Mouse (Mus musculus) forebrain, embryonic 14.5 days (tissue): Measurements from ENCODE around the gene Tmem40. TPM values are rescaled to one million over a fixed set of nuclear protein-coding genes. Genes with fewer than 3 reads are reported as not detected.

Experiments
- ATAC-seq: fragments of 200-750 bp; cut with Nextera tagmentation; 2 replicates; pipeline ENCODE4 v1.8.0; 2017; ENCODE audit warnings: mild to moderate bottlenecking, moderate library complexity
- DNase-seq: peaks from one replicate; pipeline ENCODE4 v3.0.0-alpha.2; 2015; ENCODE audit warnings: low spot score
- H3K27ac ChIP-seq: fragments of 300-500 bp; sonication (generic); 2 replicates; pipeline ENCODE4 v1.5.1; 2014; ENCODE audit warnings: low read depth, mild to moderate bottlenecking, control low read depth, low read length, moderate library complexity
- H3K27me3 ChIP-seq: fragments of 300-500 bp; sonication (generic); replicated peaks from 2 replicates; pipeline ENCODE4 v1.6.1; 2014; ENCODE audit warnings: low read length, control low read depth, mixed read lengths; ENCODE audit not compliant: control insufficient read depth, insufficient read depth
- H3K36me3 ChIP-seq: fragments of 300-500 bp; sonication (generic); 2 replicates; pipeline ENCODE4 v1.6.1; 2014; ENCODE audit warnings: low read length, control low read depth; ENCODE audit not compliant: control insufficient read depth, insufficient read depth
- H3K4me1 ChIP-seq: fragments of 300-500 bp; sonication (generic); 2 replicates; pipeline ENCODE4 v1.6.1; 2014; ENCODE audit warnings: antibody characterized with exemption, low read length, control low read depth; ENCODE audit not compliant: control insufficient read depth, insufficient read depth
- H3K4me2 ChIP-seq: fragments of 300-500 bp; sonication (generic); 2 replicates; pipeline ENCODE4 v1.6.1; 2014; ENCODE audit warnings: mild to moderate bottlenecking, control low read depth, low read length
- H3K4me3 ChIP-seq: fragments of 300-500 bp; sonication (generic); 2 replicates; pipeline ENCODE4 v1.5.1; 2014; ENCODE audit warnings: low read depth, low read length, control low read depth
- H3K9ac ChIP-seq: fragments of 300-500 bp; sonication (generic); 2 replicates; pipeline ENCODE4 v1.6.1; 2014; ENCODE audit warnings: mild to moderate bottlenecking, low read length, control low read depth, moderate library complexity
- H3K9me3 ChIP-seq: fragments of 300-500 bp; sonication (generic); replicated peaks from 2 replicates; pipeline ENCODE4 v1.6.1; 2016; ENCODE audit warnings: low read length, control low read depth, mixed read lengths; ENCODE audit not compliant: control insufficient read depth
- WGBS: fragments of 180-500 bp; shearing (Covaris S2); extraction: QIAGEN DNeasy Blood & Tissue Kit; methylation state at CpG from one replicate; pipeline ENCODE4 v1.1.7; 2014; 5-methylcytosine and 5-hydroxymethylcytosine counted together
- polyA plus RNA-seq: library from polyadenylated mRNA; unstranded; fragments of >200 nt; fragmentation: Nextera tagmentation; extraction: Ambion mirVana; gene quantifications from 2 replicates; pipeline ENCODE4 v1.2.1, GENCODE M21; 2014

The Tmem40 gene
- polyA plus RNA-seq, 1 experiment from 2014 or later, result 0.56 TPM

DNA sequence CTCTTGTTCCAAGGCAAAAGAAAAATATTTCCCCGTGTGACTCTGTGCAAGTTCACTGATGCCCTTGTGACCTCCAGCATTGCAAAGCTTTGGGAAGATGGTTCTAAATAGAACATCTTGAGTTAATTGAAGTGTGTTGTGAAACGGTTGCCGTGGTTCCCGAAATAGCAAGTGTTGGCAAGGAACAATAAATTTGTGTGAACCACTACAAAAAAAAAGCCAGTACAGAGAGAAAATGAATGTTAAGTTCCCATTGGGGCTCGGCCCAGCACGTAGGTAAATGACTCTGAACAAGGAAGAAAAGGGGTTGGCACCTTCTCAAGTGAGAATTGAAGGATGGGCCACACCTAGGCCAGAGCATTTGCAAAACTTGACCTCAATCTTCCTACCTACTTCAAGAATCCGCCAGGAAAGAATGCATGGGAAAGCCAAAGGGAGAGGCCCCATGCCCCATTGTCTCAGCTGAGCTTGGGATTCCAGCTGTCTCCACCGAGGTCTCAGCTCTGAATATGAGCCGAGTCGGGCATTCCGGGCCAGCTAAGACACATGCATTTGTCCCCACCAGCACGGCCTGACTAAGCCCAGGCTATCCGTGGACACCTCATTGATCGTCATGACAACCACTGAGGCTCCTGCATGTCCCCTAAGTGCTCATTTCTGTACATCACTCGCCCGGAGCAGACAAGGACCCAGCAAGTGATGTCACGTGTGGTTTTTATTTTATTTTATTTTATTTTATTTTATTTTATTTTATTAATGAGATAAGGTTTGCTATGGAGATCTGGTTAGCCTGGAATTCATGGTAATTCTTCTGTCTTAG, 64.3 kb downstream of the Tmem40 start:
- H3K4me1 ChIP-seq, result no peaks in the 10 kb centered on the region
- no peaks in the 10 kb centered on the region for H3K9me3 ChIP-seq
- H3K36me3 ChIP-seq, result no peaks in the 10 kb centered on the region
- no peak overlapping the region for H3K4me3 ChIP-seq
- no peak overlapping the region for H3K27ac ChIP-seq
- WGBS, result 69% methylated on average over 17 of the region's 17 CpGs
- H3K4me2 ChIP-seq, result no peak overlapping the region
- ATAC-seq, result no peak
- H3K9ac ChIP-seq, result no peak overlapping the region
- DNase-seq, result no peak
- H3K27me3 ChIP-seq, result no peaks in the 10 kb centered on the region

DNA sequence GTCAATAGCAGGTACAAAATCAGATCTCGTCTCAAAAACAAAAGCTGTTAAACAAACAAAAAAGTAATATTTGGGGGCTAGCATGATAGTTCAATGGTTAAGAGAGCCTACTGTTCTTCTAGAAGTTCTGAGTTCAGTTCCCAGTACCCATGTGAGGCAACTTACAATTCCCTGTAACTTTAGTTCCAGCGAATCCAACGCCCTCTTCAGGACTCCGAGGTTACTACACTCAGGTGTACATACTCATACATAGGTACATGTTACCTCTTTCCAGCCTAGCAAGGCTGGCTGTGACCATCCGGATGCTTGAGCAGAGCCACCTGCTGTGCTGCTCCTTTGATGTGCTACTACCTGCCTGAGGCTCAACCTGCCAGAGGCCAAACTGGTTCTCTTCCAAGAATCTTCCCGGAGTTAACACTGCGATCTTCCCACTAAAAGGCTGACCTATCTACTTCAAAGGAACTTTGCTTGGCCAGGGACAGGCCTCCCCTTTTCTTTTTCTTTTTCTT, 65.4 kb downstream of the Tmem40 start:
- 85% methylated on average over 7 of the region's 7 CpGs for WGBS
- DNase-seq, result no peak
- Histone ChIP-seq H3K4me1 (no peaks in the 10 kb centered on the region), H3K9me3 (no peaks in the 10 kb centered on the region), H3K27me3 (no peaks in the 10 kb centered on the region), H3K4me3 (no peak overlapping the region), H3K9ac (no peak overlapping the region), H3K27ac (no peak overlapping the region), H3K36me3 (no peaks in the 10 kb centered on the region), H3K4me2 (no peak overlapping the region)
- ATAC-seq, result no peak

DNA sequence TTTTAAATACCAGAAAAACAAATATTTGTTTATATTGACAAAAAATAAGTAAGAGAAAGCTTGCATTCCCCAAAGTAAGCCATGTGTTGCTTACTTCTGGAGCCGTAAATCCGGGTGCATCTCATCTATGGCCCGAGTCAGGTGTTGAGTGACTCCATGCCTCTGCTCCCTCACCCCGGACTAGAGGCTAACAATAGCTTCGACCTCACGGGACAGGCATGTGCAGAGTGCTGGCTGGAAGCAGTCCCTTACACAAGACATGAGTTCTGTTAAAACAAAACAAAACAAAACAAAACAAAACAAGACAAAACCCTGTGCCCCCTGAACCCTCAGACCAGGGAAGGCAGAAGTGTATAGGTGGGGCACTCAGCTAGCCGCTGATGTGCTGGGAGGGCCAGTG, 67.1 kb downstream of the Tmem40 start:
- H3K27me3 ChIP-seq, result no peaks in the 10 kb centered on the region
- H3K9me3 ChIP-seq, result no peaks in the 10 kb centered on the region
- ATAC-seq (no peak), DNase-seq (no peak)
- H3K4me2 ChIP-seq, result no peak overlapping the region
- 56% methylated on average over 7 of the region's 7 CpGs for WGBS
- H3K4me3 ChIP-seq, result no peak overlapping the region
- H3K36me3 ChIP-seq, result no peaks in the 10 kb centered on the region
- H3K9ac ChIP-seq, result no peak overlapping the region
- no peak overlapping the region for H3K27ac ChIP-seq
- H3K4me1 ChIP-seq, result no peaks in the 10 kb centered on the region

DNA sequence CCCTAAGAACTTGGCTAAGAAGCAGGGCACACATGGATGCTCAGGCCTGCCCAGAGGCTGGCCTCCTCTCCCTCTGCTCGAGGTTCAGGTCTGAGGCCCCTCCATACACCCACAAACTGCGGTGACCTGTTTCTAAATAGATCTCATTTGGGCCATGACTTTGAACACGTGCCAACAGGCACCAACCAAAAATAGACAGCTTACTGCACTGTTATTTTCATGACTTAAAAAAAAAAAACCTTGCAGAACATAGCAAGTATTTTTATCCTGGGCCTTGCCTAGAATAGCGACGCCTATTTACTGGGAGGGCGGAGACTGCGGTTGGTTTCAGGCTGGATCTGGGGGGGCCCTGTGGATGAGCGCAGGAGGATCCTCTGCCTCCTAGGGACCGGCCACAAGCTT, 67.8 kb downstream of the Tmem40 start:
- Histone ChIP-seq H3K9me3 (no peaks in the 10 kb centered on the region), H3K9ac (no peak overlapping the region), H3K4me1 (no peaks in the 10 kb centered on the region), H3K4me3 (no peak overlapping the region), H3K36me3 (no peaks in the 10 kb centered on the region), H3K27me3 (no peaks in the 10 kb centered on the region), H3K27ac (no peak overlapping the region), H3K4me2 (no peak overlapping the region)
- no peak for ATAC-seq
- no peak for DNase-seq
- WGBS, result 57% methylated on average over 9 of the region's 9 CpGs

DNA sequence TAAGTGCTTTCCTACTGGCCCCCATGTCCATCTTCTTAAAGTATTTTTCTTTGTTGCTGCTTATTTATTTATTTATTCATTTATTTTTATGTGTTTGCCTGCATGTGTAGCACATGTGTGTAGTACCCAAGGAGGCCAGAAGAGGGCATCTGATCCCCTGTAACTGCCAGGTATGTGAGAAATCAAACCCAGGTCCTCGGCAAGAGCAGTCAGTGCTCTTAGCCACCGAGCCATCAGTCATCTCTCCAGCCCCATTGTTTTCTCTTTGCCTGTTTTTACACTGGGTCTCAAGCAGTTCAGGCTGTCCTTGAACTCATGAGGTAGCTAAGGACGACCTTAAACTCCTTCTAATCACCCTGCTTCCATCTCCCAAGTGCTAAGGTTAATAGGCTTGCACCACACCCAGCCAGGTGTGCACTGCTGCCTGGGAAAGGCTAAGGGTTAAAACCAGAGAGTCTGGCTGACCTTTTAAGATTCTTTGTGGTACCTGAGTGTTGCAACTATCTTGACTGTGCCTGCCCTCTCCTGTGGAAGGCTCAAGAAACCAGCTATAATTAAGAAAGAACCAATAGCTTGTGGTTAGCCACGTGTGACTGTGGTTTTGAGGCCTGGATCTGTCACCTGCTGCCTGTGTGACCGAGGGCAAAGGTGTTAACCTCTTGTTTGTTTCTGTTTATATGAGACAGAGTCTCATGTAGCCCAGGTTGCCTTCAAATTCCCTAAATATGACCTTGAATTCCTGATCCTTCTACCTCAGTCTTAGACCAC, 69.1 kb downstream of the Tmem40 start:
- H3K9me3 ChIP-seq, result no peaks in the 10 kb centered on the region
- H3K27me3 ChIP-seq, result no peaks in the 10 kb centered on the region
- no peak overlapping the region for H3K9ac ChIP-seq
- H3K36me3 ChIP-seq, result no peaks in the 10 kb centered on the region
- 73% methylated on average over 5 of the region's 5 CpGs for WGBS
- H3K4me2 ChIP-seq, result no peak overlapping the region
- H3K27ac ChIP-seq, result no peak overlapping the region
- DNase-seq, result no peak
- no peaks in the 10 kb centered on the region for H3K4me1 ChIP-seq
- no peak overlapping the region for H3K4me3 ChIP-seq
- no peak for ATAC-seq

DNA sequence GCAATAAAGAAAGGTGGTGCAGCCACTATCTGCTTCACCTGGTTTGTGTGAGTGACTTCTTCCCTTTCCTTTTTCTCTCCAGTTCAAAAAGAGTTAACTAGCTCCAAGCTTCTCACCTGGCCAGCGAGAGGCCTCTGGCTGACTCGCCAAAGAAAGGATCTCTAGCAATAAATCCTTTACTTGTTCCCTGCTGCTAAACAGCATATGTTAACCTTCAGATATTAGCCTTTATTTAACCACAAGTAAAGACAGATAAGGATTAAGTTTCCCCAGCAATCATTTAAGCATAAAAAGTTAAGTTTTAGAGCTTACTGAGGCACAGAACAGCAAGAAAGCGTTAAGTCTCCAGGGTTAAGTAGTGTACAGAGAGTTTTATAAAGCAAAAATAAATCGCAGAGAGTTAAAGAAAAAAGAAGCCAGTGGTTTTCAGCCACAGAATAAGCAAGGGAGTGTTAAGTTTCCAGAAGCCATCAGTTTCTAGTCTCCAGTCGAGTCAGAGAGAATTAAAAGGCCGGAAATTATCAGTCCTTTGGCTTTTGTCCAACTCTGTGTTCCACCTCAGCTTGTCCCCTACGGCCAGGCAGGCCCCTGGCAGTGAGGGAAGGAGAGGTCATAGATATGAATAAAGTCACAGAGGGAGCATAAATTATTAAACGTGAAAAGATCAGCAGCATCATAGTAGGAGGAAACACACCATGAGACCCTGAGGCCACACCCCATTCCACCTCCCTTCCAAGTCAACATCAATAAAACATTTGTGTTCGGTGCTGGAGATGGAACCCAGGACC, 69.9 kb downstream of the Tmem40 start:
- 66% methylated on average over 9 of the region's 9 CpGs for WGBS
- Histone ChIP-seq H3K36me3 (no peaks in the 10 kb centered on the region), H3K4me3 (no peak overlapping the region), H3K9ac (no peak overlapping the region), H3K4me1 (no peaks in the 10 kb centered on the region), H3K27me3 (no peaks in the 10 kb centered on the region), H3K27ac (no peak overlapping the region), H3K4me2 (no peak overlapping the region), H3K9me3 (no peaks in the 10 kb centered on the region)
- ATAC-seq (no peak), DNase-seq (no peak)

DNA sequence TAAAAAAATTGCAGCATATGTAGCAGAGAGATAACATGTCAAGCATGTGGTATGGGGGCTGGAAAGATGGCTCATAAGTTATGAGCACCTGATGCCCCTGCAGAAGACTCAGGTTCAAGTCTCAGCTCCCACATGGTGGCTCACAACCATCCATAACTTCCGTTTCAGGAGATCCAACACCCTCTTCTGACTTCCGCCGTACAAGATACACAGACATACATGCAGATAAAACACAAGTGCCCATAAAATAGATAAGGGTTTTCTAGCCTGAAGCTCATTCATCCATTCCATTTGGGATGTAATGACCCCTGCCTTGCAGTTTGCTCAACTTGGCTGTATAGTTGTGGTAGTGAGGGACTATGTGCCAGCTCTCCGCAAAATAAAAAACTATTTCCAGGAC, 72.1 kb downstream of the Tmem40 start:
- H3K36me3 ChIP-seq, result no peaks in the 10 kb centered on the region
- 95% methylated on average over 4 of the region's 4 CpGs for WGBS
- DNase-seq (no peak), ATAC-seq (no peak)
- no peaks in the 10 kb centered on the region for H3K4me1 ChIP-seq
- no peak overlapping the region for H3K4me2 ChIP-seq
- no peak overlapping the region for H3K27ac ChIP-seq
- no peak overlapping the region for H3K4me3 ChIP-seq
- H3K27me3 ChIP-seq, result no peaks in the 10 kb centered on the region
- H3K9me3 ChIP-seq, result no peaks in the 10 kb centered on the region
- H3K9ac ChIP-seq, result no peak overlapping the region

DNA sequence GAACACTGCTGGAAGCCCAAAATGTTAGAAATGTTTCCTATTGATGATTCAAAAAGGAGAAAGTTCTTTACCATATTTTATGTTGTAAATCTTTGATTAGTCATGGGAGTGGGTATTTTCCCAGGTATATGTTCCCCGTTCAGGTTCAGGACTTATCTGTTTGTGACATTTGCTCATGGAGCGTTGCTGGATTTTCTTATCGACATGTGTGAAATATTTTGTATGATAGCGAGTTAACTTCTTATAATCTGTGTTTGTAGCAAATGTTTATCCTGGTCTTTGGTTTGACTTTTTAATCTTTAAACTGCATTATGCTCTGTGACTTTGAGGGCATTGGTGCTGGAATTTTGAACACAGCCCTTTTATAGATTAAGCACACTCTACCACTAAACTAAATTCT, 73.6 kb downstream of the Tmem40 start:
- Histone ChIP-seq H3K36me3 (no peaks in the 10 kb centered on the region), H3K4me3 (no peak overlapping the region), H3K9me3 (no peaks in the 10 kb centered on the region), H3K27ac (no peak overlapping the region), H3K4me2 (no peak overlapping the region), H3K27me3 (no peaks in the 10 kb centered on the region), H3K9ac (no peak overlapping the region), H3K4me1 (no peaks in the 10 kb centered on the region)
- WGBS, result 85% methylated on average over 4 of the region's 4 CpGs
- ATAC-seq, result no peak
- no peak for DNase-seq
